Mouse (Mus musculus) right cerebral cortex, postnatal 25 days (tissue): ENCODE measurements around the gene Ccdc80.

ENCODE experiments used
- DNase-seq: peaks from one replicate; pipeline ENCODE4 v3.0.0; 2022

The Ccdc80 gene

DNA sequence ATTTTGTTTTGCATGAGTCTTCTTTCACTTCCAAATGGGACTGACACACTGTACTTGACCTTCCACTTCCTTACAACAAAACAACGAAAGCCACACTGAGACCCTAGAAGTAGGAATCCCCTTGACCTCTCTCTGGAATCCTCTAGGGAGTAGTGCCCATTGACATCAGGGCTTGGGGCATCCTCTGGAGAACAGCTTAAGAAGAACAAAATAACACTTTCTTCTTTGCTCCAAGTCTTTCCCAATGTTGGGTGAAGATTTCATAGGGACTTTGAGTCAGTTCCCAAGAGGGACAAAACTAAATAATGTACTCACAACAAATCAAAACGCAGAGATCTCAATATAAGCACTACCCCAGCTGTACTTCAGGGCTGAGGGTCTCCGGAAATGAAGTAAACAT lies 25.6 kb downstream of the Ccdc80 start:
- DNase-seq: no peak

DNA sequence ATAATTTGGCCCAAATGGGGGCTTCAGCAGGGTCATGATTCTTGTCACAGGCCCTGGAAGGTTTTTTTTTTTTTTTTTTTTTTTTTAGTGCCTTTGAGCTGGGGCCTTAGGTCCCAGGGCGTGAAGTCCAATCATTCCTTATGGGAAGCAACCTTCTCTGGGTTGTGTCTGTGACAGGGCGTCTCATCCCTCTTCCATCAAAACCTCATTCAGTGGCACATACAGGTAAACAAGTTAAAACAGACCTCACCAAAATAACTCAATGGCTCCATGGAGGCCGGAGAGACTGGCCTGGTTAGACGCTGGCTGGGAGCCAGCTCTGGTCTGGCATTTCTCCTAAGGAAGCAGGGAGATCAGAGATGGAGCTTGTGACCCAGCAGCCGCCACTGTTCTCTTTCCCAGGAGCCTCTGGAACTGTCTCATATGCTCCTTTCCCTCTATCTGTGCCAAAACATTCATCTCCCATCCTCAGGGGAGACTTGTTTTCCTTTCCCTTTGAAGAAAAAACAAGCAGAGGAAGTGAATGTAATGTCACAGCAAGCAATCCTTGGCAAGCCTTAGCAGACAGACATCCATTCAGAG lies 27.7 kb downstream of the Ccdc80 start:
- peak; percentile 19 for DNase-seq

DNA sequence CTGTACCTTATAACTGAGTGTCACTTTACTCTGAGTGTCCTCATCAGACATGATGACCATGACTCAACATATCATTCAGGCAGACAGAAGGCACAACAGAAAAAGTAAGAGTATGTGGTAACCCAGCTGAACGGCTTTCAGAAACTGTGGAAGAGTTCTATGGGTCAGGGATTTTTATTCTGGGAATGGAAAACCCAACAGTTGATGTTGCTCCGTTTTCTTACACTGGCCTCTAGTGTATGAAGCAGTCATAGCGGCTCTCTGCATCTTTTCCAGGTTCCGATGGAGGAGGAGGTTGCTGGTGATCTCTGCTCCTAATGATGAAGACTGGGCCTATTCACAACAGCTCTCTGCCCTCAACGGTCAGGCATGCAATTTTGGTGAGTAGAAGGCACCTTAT lies 29.4 kb downstream of the Ccdc80 start:
- no peak for DNase-seq

DNA sequence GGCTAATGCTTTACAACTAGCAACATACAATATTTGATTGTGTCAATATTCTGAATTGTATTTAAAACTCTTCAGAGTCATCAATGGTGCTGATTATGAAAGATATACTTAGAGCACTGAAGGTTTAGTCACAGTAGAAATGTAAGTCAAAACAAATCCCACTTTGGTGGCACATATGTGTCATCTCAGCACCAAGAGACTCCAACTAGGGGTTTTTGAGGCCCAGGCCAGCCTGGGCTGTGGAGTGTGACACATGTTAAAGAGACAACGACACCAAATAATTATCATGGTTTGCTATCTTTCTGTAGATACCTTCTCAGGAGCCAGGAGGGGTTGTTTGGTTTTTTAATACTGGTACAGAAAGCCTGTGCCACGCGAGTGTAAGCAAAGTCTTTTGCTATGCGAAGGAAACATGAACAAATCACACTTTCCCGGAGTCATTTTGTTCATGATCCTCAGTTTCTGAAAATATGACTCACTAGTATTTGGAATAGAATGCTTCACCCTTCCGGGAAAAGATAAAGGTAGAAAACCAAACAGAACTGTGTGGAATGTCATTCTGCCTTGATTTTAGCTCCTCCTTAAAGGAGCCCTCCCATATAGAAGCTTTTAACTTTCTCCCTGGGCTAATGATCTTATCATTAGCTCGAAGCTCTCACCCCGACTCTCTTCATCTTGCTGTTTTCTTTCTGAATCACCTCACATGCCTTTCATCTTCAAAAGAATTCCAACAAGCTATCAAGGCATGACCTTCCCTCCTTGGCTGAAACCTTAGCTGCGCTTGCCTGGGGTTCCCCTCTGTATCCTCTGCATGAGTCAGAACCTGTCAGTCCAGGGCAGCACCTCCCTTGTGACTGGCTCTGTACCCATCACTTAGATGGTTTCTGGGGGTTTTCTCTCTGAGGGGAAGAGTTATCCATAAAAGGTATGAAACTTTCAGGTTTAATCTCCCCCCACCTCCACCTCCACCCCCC lies 31.3 kb downstream of the Ccdc80 start:
- DNase-seq: no peak

DNA sequence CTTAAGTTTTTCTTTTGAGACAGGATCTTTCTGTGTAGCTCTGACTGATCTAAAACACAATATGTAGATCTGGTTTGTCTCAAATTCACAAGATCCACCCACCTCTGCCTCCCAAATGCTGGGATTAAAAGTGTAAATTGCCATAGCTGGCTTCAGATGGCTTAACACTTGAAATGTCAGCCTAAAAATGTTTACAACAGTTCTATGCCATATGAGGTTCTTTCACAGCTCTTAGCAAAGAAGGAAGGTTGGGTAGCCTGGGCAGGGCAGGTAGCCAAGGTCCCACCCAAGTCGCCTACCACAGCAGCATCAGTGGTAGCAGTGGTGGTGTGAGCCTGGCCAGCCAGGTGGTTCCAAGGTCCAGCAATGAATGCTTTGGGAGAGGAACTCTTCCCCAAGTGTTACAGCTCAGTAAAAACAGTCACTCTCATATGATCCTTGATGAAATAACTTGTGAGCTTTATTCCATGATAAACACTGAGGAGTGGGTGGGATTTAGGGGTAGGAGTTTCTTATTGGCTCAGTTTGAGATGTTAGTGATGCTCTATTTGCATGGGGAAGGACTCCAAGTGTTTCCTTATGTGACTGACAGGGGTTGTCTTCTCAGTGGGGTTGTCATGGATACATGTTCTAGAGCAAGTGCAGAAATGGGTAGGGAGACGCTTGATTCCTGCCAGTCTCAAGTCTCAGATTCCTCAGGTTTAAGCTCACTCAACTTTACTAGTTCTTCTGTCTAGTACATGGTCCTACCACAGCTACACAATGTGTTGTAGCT lies 34.9 kb downstream of the Ccdc80 start:
- peak; percentile 48 for DNase-seq

DNA sequence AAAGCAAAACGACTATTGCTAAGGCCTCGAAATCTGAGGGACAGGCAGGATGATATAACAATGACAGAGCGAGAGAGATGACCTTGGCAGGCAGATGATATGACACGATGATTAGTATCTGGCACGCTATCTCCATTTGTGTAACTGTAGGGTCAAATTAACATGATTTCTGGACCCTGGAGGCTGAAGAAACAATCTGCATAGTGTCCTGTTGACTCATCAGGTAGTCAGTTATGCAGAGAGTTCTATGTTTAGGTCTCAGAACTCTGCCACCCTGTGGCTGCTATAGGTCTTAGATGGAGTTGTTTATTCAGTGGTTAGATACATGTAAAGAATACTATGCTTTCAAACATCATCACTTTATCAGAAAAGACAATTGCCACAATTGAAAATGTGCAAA lies 48.5 kb downstream of the Ccdc80 start:
- DNase-seq: no peak

DNA sequence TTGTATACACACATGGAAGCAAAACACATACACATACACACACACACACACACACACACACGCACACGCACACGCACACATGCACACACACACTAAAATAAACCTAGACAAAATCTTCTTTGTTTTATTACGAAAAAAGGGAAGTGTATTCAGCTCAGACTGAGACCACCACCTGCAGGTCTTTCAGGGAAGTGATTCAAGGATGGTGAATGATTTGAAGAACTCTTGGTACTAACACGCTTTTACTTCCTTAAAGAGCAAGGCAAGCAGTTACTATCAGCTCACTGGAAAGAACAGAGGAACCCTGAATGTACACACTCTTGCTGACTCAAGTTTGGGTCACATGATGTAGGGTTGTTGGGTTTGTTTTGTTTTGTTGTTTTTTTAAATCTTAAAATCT lies 49.4 kb downstream of the Ccdc80 start:
- no peak for DNase-seq

DNA sequence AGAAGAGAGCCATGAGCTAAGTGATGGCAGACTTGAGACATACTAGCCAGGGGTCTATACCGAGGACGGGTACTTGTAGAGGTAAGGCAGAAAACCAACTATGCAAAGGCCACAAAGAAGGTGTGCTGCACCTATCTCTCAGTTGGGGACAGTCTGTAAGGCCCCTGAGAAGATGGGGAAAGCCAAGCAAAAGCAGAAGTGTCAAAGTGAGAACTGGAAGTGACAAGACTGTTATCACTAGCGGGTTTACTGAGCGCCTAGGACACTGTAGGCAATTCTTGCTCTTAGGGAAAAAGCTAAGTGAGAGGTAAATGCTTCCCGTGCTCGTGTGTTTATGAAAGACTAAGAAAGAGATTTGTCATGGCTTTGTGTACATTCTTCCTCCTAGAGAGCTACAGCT lies 51.9 kb downstream of the Ccdc80 start:
- no peak for DNase-seq

DNA sequence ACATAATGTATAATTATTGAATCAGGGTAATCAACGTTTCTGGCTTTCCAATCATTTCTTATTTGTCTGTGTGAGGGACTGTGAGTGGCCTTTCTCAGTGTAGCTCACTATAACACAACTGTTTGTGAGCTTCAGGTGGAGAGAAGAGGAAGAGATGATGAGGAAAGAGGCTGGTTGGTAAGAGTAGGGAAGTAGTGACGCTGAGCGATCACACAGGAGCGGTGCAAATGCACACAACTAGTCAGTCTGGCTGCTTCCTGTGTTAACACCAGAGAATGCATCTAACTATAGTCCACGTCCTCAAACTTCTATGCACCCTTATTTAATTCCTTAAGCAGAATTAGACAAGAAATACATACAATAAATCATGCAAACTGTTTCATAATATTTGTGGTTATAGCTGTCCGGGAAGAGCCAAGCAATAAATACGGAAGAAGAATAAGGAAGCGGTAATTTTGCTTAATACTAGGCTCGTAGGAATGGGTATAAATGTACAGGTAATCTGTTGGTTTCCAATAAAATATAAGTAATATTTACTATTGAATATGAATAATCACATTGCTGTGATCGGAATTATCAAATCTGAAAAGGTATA lies 55.4 kb downstream of the Ccdc80 start:
- no peak for DNase-seq

DNA sequence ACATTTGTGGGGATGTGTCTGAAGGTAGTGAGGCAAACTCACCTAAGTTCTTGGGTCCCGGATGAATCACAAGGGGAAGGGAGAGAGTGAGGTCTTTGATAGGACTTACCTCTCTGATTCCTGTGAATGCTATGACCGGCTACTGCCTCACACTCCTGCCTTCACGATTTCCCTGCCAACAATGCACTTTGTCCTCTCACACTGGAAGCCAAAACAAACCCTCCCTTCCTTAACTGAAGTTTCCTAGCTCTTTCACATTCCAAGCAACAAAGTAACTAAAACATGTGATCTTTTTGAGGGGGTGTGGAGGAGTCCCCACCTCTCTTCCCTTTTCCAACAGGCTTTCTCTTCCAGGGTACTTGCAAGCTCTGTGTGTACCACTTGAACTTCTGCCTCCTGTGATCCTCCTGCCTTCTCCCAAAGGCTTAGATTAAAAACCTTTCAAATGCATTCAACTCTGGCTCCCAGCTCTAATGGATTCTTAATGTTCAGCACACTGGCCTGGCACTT lies 61.6 kb downstream of the Ccdc80 start:
- DNase-seq: no peak

DNA sequence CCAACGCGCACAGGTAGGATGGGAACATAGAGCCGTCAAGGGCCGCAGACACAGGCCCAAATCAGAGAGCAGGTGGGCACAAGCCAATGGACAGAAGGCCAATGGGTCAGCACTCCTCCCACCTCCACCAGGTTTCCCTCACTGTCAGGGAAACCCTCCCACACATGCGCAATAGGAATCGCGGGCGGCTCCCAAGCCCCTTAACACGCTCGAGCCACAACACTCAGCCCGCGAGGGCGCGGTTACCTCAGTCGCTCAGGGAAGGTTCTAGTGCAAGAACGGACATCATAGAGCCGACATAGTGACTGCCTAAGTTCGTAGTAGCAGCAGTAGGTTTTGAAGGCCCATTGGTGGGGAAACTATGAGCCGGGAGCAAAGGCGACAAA lies 64.9 kb downstream of the Ccdc80 start:
- DNase-seq: peak; percentile 62

DNA sequence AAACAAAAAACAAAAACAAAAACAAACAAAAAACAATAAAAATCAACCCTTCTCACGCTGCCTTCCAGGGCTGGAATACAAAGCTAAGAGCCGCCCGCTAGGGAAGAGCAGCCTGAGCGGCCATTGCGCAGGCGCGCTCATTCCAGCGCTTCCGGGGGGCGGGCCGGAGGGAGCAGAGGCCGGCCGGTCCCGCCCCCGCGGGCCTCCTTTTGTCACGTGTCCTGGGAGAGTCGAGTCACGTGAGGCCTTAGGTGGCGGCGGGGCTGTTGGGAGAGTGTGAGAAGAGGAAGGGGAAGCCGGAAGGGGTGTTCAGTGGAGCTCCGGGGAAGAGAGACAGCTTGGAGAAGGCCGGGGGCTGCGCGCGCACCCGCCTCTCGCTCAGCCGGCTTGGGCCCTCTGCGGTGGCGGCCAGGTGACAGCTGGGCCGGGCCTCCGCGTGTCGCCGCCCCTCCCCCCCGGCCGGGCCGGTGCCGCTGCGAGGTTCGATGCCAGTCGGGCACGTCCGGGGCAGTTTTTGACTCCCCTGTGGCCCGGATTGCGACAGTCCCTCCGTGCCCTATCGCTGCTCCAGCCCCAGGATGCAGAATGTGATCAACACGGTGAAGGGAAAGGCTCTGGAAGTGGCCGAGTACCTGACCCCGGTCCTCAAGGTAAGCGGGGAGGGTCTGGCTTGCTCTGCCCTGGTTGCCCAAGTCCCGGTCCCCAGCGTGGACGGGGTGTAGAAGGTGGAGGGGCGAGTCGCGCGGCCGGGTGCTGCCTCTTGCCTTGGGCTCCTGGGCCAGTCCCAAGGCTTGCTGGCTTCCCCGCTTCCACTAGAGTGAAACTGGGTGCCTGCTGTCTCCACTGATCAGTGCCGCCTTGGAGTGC lies 65.6 kb downstream of the Ccdc80 start, which contains the start of the genes Slc35a5 and Atg3:
TSS of gene Slc35a5 (minus strand) at position 185 of the 867 bp plus-strand sequence.
TSS of gene Atg3 (plus strand) at position 264 of the 867 bp plus-strand sequence.
- peak; percentile 95 for DNase-seq

DNA sequence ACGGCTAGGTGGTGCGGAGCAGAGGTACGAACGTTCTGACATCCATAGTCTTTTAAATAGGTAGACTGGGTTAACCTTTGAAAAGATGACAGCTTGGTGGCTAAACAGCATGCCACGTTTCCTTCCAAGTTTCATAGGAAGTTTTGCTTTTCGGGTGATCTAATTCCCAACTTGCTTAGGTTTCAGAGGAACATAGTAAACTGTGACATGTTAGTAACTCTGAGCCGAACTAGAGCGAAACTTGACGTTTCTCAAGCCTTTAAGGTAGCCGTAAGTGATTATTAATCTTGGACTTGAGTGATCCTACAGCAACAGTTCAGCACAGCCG lies 66.2 kb downstream of the Ccdc80 start:
- DNase-seq: no peak
